Mouse (Mus musculus): ENCODE measurements around the gene Mul1. TPM values are rescaled to one million over a fixed set of nuclear protein-coding genes. Genes with fewer than 3 reads are reported as not detected.

Mul1 gene
- total RNA-seq, 2 experiments from 2014 or later = 3.2 to 13.2 TPM

Other genes starting within 250 kb of the Mul1 start
- gene Hp1bp3, start 218.4 kb upstream of the Mul1 start, total RNA-seq (2014; fragmentation: Nextera tagmentation) = 131 and 139 TPM in 2 replicates
- 178 and 269 TPM in 2 replicates for gene Hp1bp3, start 218.4 kb upstream of the Mul1 start, total RNA-seq (2017)
- gene Sh2d5, start 184.3 kb upstream of the Mul1 start, total RNA-seq (2014; fragmentation: Nextera tagmentation) = 1.7 and 1.9 TPM in 2 replicates
- 1.8 and 2.7 TPM in 2 replicates for gene Sh2d5, start 184.3 kb upstream of the Mul1 start, total RNA-seq (2017)
- gene Kif17, start 184.2 kb upstream of the Mul1 start, total RNA-seq (2014; fragmentation: Nextera tagmentation) = 0.37 and 0.62 TPM in 2 replicates
- 1.3 TPM in 1 of 2 replicates, not detected in the other for gene Kif17, start 184.2 kb upstream of the Mul1 start, total RNA-seq (2017)
- 113 and 127 TPM in 2 replicates for gene Ddost, start 129.9 kb upstream of the Mul1 start, total RNA-seq (2014; fragmentation: Nextera tagmentation)
- gene Ddost, start 129.9 kb upstream of the Mul1 start, total RNA-seq (2017) = 84.1 and 122 TPM in 2 replicates
- 21.8 and 27.8 TPM in 2 replicates for gene Pink1, start 108.4 kb upstream of the Mul1 start, total RNA-seq (2014; fragmentation: Nextera tagmentation)
- 20.6 and 38.0 TPM in 2 replicates for gene Pink1, start 108.4 kb upstream of the Mul1 start, total RNA-seq (2017)
- 2.6 TPM in 1 of 2 replicates, not detected in the other for gene Cda, start 66.7 kb upstream of the Mul1 start, total RNA-seq (2014; fragmentation: Nextera tagmentation)
- gene Cda, start 66.7 kb upstream of the Mul1 start, total RNA-seq (2017) = not detected in 2 replicates
- gene Fam43b, start 38.1 kb upstream of the Mul1 start, total RNA-seq (2014; fragmentation: Nextera tagmentation) = not detected in 2 replicates
- not detected in 2 replicates for gene Fam43b, start 38.1 kb upstream of the Mul1 start, total RNA-seq (2017)
- not detected in 2 replicates for gene Camk2n1, start 19.6 kb downstream of the Mul1 start, total RNA-seq (2014; fragmentation: Nextera tagmentation)
- 0.05 TPM in 1 of 2 replicates, not detected in the other for gene Camk2n1, start 19.6 kb downstream of the Mul1 start, total RNA-seq (2017)
- not detected in 2 replicates for gene Vwa5b1, start 201.2 kb downstream of the Mul1 start, total RNA-seq (2014; fragmentation: Nextera tagmentation)
- gene Vwa5b1, start 201.2 kb downstream of the Mul1 start, total RNA-seq (2017) = 0.61 TPM in 1 of 2 replicates, not detected in the other

Measured in megakaryocyte-erythroid progenitor cell, adult 5-6 weeks (primary cell).